Mouse (Mus musculus) hindbrain, postnatal 0 days (tissue): ENCODE measurements at regions not wholly inside any gene's neighbourhood (a gene's known extent, or its start where the extent isn't known, plus 50 kb on each side); places are given as distances from the start of the nearest gene placed in this dataset.

ENCODE experiments used
- ATAC-seq: fragments of 200-750 bp; cut with Nextera tagmentation; 2 replicates; pipeline ENCODE4 v1.8.0; 2017; ENCODE audit warnings: mild to moderate bottlenecking, moderate TSS enrichment, moderate library complexity
- DNase-seq: peaks from one replicate; pipeline ENCODE4 v3.0.0-alpha.2; 2015; ENCODE audit warnings: low spot score
- H3K27ac ChIP-seq: fragments of 300-500 bp; sonication (generic); 2 replicates; pipeline ENCODE4 v1.5.1; 2014; ENCODE audit warnings: mild to moderate bottlenecking
- H3K27me3 ChIP-seq: fragments of 300-500 bp; sonication (generic); 2 replicates; pipeline ENCODE4 v1.6.1; 2014; ENCODE audit warnings: low read length, mixed read lengths; ENCODE audit not compliant: insufficient read depth
- H3K36me3 ChIP-seq: fragments of 300-500 bp; sonication (generic); 2 replicates; pipeline ENCODE4 v1.6.1; 2014; ENCODE audit warnings: low read length, mixed read lengths; ENCODE audit not compliant: insufficient read depth
- H3K4me1 ChIP-seq: fragments of 300-500 bp; sonication (generic); 2 replicates; pipeline ENCODE4 v1.6.1; 2014; ENCODE audit warnings: antibody characterized with exemption, low read length, mixed read lengths; ENCODE audit not compliant: insufficient read depth
- H3K4me2 ChIP-seq: fragments of 300-500 bp; sonication (generic); 2 replicates; pipeline ENCODE4 v1.6.1; 2014; ENCODE audit warnings: low read depth, mild to moderate bottlenecking, low read length, moderate library complexity, mixed read lengths
- H3K4me3 ChIP-seq: fragments of 300-500 bp; sonication (generic); 2 replicates; pipeline ENCODE4 v1.5.1; 2014; ENCODE audit warnings: low read length
- H3K9ac ChIP-seq: fragments of 300-500 bp; sonication (generic); replicated peaks from 2 replicates; pipeline ENCODE4 v1.6.1; 2014; ENCODE audit warnings: mild to moderate bottlenecking, low read length, moderate library complexity, mixed read lengths
- H3K9me3 ChIP-seq: fragments of 300-500 bp; sonication (generic); 2 replicates; pipeline ENCODE4 v1.6.1; 2016; ENCODE audit warnings: low read length, mixed read lengths
- CTCF ChIP-seq: IDR thresholded peaks from 2 replicates; pipeline ENCODE4 v1.5.1; 2016; ENCODE audit warnings: antibody characterized with exemption, control low read depth, low read depth
- WGBS: fragments of 180-500 bp; shearing (Covaris S2); extraction: QIAGEN DNeasy Blood & Tissue Kit; methylation state at CpG from one replicate; pipeline ENCODE4 v1.1.7; 2014; 5-methylcytosine and 5-hydroxymethylcytosine counted together

GRCm38 (mm10) chrX:76795304-76795703 is 192.6 kb upstream of the Cldn34d start:
- TF ChIP-seq CTCF, result no peak
- H3K36me3 ChIP-seq, result no peaks in the 10 kb centered on the region
- H3K4me1 ChIP-seq, result no peaks in the 10 kb centered on the region
- H3K9me3 ChIP-seq, result no peaks in the 10 kb centered on the region
- H3K9ac ChIP-seq, result no peak overlapping the region
- no peak overlapping the region for H3K4me3 ChIP-seq
- WGBS, result 74% methylated on average over 1 of the region's 1 CpGs
- DNase-seq, result no peak
- no peak overlapping the region for H3K4me2 ChIP-seq
- no peak for ATAC-seq
- no peak overlapping the region for H3K27ac ChIP-seq
- no peaks in the 10 kb centered on the region for H3K27me3 ChIP-seq

DNA sequence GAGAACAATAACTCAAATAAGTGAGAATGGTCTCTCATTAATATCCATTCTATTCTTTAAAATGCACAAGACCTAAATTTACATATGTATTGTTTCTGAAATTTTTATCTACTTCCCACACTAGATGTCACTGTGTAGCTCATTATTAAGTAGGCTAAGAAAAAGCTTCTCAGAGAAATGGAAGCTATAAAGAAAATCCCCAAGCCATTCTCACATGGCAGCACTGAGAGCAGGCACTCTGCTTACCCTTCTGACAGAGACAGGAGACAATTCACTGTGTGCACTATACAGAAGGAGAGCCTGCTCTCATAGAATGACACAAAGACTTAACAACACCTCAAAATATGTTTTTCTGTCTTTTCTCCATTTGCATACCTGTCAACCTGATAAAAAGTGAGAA is 187.9 kb upstream of the Cldn34d start:
- ATAC-seq (no peak), DNase-seq (peak; percentile 42)
- no peaks in the 10 kb centered on the region for H3K4me1 ChIP-seq

DNA sequence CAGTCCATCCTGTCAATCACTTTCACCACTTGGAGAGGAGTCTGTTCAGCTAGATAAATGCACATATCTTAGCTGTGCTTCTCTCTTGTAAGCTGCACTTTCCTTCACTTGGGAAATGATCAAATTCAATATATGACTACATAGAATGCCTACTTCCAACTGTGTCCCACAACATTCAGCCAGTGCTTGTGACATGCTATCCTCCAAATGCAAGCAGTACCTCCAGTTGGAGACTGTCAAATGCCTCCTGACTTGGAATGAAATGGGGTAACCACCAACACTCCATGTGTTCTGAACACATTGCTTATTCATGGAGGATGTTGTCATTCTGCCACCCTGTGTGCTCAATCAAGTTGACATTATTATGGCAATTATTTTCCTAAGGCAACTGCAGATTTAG is 177.3 kb upstream of the Cldn34d start:
- Histone ChIP-seq H3K9me3 (no peaks in the 10 kb centered on the region), H3K9ac (no peak overlapping the region), H3K27me3 (no peaks in the 10 kb centered on the region), H3K4me1 (no peaks in the 10 kb centered on the region), H3K36me3 (no peaks in the 10 kb centered on the region), H3K4me3 (no peak overlapping the region), H3K27ac (no peak overlapping the region), H3K4me2 (no peak overlapping the region)
- ATAC-seq (no peak), DNase-seq (no peak)
- no peak for TF ChIP-seq CTCF

More for the DNA sequence above, 187.9 kb upstream of the Cldn34d start:
- no peaks in the 10 kb centered on the region for H3K9me3 ChIP-seq
- H3K9ac ChIP-seq, result no peak overlapping the region
- no peaks in the 10 kb centered on the region for H3K36me3 ChIP-seq
- no peak overlapping the region for H3K4me2 ChIP-seq
- peak; percentile 19; the same call in 1 of the 2 replicates for TF ChIP-seq CTCF
- H3K27me3 ChIP-seq, result no peaks in the 10 kb centered on the region
- no peak overlapping the region for H3K4me3 ChIP-seq
- no peak overlapping the region for H3K27ac ChIP-seq
